Mouse (Mus musculus) kidney, postnatal 4 days (tissue): ENCODE results near the gene Ung.

Experiments used
- DNase-seq, 2 experiments: peaks; one replicate each; pipeline ENCODE4 v3.0.0; 2021; ENCODE audit warnings: mixed read lengths in 2 of 2

Ung gene

GRCm38 (mm10) chr5:114131521-114131840 lies 1.3 kb downstream of the Ung start:
- DNase-seq = peak; percentile 55 to 68

- no peak for DNase-seq
Observed at GRCm38 (mm10) chr5:114132841-114133240, 2.7 kb downstream of the Ung start.

GRCm38 (mm10) chr5:114134091-114134534 lies 3.9 kb downstream of the Ung start:
- peak; percentile 72 to 76 for DNase-seq

GRCm38 (mm10) chr5:114135516-114135915 lies 5.3 kb downstream of the Ung start:
- no peak for DNase-seq

GRCm38 (mm10) chr5:114137481-114138276 lies 7.5 kb downstream of the Ung start:
- no peak for DNase-seq

GRCm38 (mm10) chr5:114138277-114139164 lies 8.3 kb downstream of the Ung start:
- peak; percentile 34 to 66 for DNase-seq

GRCm38 (mm10) chr5:114139175-114139574 lies 9.0 kb downstream of the Ung start:
- peak; percentile 84 to 91 for DNase-seq

GRCm38 (mm10) chr5:114146028-114146888 lies 16.1 kb downstream of the Ung start, which contains the start of gene Acacb:
TSS of gene Acacb (plus strand) at chr5:114146535.
- DNase-seq = peak in 1 of 2 experiments; percentile 48

- no peak for DNase-seq
Observed at GRCm38 (mm10) chr5:114147043-114147972, 17.1 kb downstream of the Ung start.

GRCm38 (mm10) chr5:114152359-114153092 lies 22.3 kb downstream of the Ung start:
- DNase-seq = no peak

GRCm38 (mm10) chr5:114153490-114153889 lies 23.3 kb downstream of the Ung start:
- DNase-seq = peak; percentile 48 to 57

- DNase-seq = no peak
Observed at GRCm38 (mm10) chr5:114154765-114155164, 24.6 kb downstream of the Ung start.

- DNase-seq = peak; percentile 34 to 41
Observed at GRCm38 (mm10) chr5:114155168-114155933, 25.2 kb downstream of the Ung start.

GRCm38 (mm10) chr5:114157236-114157635 lies 27.1 kb downstream of the Ung start:
- no peak for DNase-seq

- DNase-seq = no peak
Observed at GRCm38 (mm10) chr5:114161424-114161823, 31.2 kb downstream of the Ung start.

GRCm38 (mm10) chr5:114162106-114162815 lies 32.1 kb downstream of the Ung start:
- no peak for DNase-seq

GRCm38 (mm10) chr5:114163117-114163696 lies 33.0 kb downstream of the Ung start:
- DNase-seq = no peak

- DNase-seq = no peak
Observed at GRCm38 (mm10) chr5:114170345-114170744, 40.2 kb downstream of the Ung start.

- no peak for DNase-seq
Observed at GRCm38 (mm10) chr5:114172936-114173335, 42.8 kb downstream of the Ung start.
